Mouse (Mus musculus): ENCODE data around the gene Pax4. TPM values are rescaled to one million over a fixed set of nuclear protein-coding genes. Genes with fewer than 3 reads are reported as not detected.

The Pax4 gene
- polyA plus RNA-seq, 1 experiment: not detected

DNA sequence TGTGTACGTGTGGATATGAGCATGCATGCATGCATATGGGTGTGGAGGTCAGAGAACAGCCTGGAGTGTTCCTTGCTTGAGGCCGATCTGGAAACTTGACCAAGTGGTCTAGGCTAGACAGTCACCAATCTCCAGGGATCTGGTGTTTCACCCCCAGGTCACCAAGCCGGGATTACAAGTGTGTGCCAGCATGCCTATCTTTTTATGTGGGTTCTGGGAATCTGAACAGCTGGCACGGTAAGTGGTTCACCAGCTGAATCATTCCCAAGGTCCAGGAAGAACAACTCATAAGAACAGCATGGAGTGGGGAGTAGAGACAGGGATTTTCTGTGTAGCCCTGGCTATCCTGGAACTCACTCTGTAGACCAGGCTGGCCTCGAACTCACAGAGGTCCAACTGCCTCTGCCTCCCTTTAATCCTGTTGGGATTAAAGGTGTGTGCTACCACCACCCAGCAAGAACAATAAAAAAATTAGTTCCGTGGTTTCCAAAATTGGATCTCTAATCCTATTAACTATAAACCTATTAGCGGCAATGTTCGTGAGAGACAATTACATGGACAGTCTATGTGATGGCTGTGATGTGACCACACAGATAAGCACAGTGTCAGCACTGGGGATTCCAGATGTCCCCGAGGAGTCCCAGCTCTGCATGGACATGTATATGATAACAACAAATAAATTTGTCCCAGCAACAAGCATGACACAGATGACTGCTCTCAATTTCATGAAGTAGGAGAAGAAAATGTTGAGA lies 22.3 kb upstream of the Pax4 start:
- Histone ChIP-seq H3K27me3 (ENCODE audit: control insufficient read depth, insufficient read depth, low read length) (no peaks in the 10 kb centered on the region), H3K4me3 (ENCODE audit: control insufficient read depth, low read depth, low read length) (no peak overlapping the region), H3K27ac (ENCODE audit: control insufficient read depth, insufficient read depth, low read depth, low read length) (no peak overlapping the region), H3K4me1 (ENCODE audit: control insufficient read depth, insufficient read depth, low read length) (no peaks in the 10 kb centered on the region), H3K36me3 (ENCODE audit: control insufficient read depth, insufficient read depth, low read length) (no peaks in the 10 kb centered on the region)
- TF ChIP-seq POLR2A (IDR thresholded peaks at IDR 0.05; ENCODE audit: control insufficient read depth, low read depth, low read length) (no peak), CTCF (IDR thresholded peaks at IDR 0.05; ENCODE audit: control insufficient read depth, insufficient read depth, insufficient replicate concordance, low read depth, low read length) (no peak)

DNA sequence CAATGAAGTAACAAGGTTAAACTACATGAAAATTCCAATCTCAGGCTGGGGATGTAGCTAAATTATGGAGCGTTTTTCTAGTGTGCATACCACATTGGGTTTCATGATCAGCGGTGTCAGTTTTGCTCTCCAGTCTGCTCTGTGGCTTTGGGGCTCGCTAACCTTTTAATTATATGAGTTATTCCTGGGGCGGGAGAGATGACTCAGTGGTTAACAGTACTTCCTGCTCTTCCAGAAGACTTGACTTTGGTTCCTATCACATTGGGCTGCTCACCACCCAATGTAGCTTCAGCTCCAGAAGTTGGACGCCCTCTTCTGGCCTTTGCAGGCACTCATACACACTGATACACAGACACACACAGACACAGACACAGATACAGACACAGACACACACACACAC lies 21.5 kb upstream of the Pax4 start:
- H3K27ac ChIP-seq (ENCODE audit: control insufficient read depth, insufficient read depth, low read depth, low read length): no peak overlapping the region
- TF ChIP-seq POLR2A (IDR thresholded peaks at IDR 0.05; ENCODE audit: control insufficient read depth, low read depth, low read length): no peak
- TF ChIP-seq CTCF (IDR thresholded peaks at IDR 0.05; ENCODE audit: control insufficient read depth, insufficient read depth, insufficient replicate concordance, low read depth, low read length): no peak
- H3K36me3 ChIP-seq (ENCODE audit: control insufficient read depth, insufficient read depth, low read length): no peaks in the 10 kb centered on the region
- H3K4me3 ChIP-seq (ENCODE audit: control insufficient read depth, low read depth, low read length): no peak overlapping the region
- no peaks in the 10 kb centered on the region for H3K4me1 ChIP-seq (ENCODE audit: control insufficient read depth, insufficient read depth, low read length)
- H3K27me3 ChIP-seq (ENCODE audit: control insufficient read depth, insufficient read depth, low read length): no peaks in the 10 kb centered on the region

DNA sequence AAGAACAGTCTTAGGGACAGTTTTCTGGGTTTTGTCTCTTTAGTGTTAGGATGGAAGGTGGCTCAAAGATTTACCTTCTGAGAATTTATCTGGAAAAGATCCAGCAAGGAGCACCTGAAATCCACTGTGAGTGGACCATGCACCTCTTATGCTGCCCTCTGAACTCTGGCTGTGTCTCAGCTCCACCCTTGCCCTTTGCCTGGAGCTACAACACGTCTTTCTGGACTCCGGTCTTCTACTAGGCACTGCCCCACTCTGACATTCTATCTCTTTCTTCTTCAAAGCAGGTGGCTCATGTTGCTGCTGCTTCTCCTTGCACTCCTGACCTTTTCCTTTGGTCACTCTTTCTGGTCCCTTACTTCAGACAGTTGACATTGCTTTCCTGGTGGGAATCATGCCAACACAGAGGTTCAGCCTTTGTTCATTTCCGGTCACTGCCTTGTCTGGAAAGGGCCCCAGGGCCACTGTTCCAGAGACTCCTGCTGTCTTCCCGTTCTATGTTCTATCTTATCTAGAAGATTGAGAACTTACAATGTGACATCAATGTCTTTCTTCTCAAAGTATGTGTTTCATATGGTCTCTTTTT lies 21.0 kb upstream of the Pax4 start:
- Histone ChIP-seq H3K4me3 (ENCODE audit: control insufficient read depth, low read depth, low read length) (no peak overlapping the region), H3K27ac (ENCODE audit: control insufficient read depth, insufficient read depth, low read depth, low read length) (no peak overlapping the region), H3K27me3 (ENCODE audit: control insufficient read depth, insufficient read depth, low read length) (no peaks in the 10 kb centered on the region), H3K4me1 (ENCODE audit: control insufficient read depth, insufficient read depth, low read length) (no peaks in the 10 kb centered on the region), H3K36me3 (ENCODE audit: control insufficient read depth, insufficient read depth, low read length) (no peaks in the 10 kb centered on the region)
- no peak for TF ChIP-seq CTCF (IDR thresholded peaks at IDR 0.05; ENCODE audit: control insufficient read depth, insufficient read depth, insufficient replicate concordance, low read depth, low read length)
- no peak for TF ChIP-seq POLR2A (IDR thresholded peaks at IDR 0.05; ENCODE audit: control insufficient read depth, low read depth, low read length)

DNA sequence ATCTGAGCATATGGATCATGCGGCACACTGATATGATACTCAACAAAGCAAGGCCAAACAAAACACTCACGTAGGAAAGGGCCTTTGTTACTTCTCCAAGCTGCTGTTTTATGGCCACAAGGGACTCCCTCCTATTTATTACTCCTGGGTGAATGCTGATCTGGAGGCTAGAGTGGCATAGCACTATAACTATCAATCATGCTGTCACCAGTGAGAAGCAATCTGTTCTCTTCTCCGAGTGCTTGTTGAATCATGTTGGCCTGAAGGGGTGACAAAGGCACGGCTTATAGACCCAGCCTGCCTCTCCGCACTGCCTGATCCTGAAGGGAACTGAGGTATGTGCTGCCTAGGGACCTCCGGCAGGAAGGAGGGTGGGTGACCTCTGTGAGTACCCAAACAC lies 15.5 kb upstream of the Pax4 start:
- Histone ChIP-seq H3K27ac (ENCODE audit: control insufficient read depth, insufficient read depth, low read depth, low read length) (no peak overlapping the region), H3K27me3 (ENCODE audit: control insufficient read depth, insufficient read depth, low read length) (no peaks in the 10 kb centered on the region), H3K36me3 (ENCODE audit: control insufficient read depth, insufficient read depth, low read length) (no peaks in the 10 kb centered on the region), H3K4me1 (ENCODE audit: control insufficient read depth, insufficient read depth, low read length) (no peaks in the 10 kb centered on the region), H3K4me3 (ENCODE audit: control insufficient read depth, low read depth, low read length) (no peak overlapping the region)
- TF ChIP-seq POLR2A (IDR thresholded peaks at IDR 0.05; ENCODE audit: control insufficient read depth, low read depth, low read length) (no peak), CTCF (IDR thresholded peaks at IDR 0.05; ENCODE audit: control insufficient read depth, insufficient read depth, insufficient replicate concordance, low read depth, low read length) (no peak)

DNA sequence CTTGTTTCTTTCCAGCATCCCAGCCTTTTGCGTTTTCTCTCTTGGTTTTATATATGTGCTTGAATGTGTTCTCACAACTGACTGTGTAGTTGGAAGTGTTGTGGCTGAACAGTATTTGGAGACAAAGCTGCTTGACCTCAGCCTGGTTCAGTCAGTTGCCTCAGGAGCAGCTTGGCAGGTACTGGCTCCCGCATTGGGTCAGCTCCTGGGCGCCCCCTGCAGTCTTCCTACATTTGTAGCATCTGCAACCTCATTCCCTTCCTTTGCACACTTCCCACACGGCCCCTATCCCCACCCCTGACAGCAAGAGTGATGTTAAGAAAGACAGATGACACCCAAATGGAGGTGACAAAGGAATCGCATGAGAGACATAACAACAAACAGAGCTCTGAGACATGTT lies 11.4 kb upstream of the Pax4 start:
- Histone ChIP-seq H3K36me3 (ENCODE audit: control insufficient read depth, insufficient read depth, low read length) (no peaks in the 10 kb centered on the region), H3K4me1 (ENCODE audit: control insufficient read depth, insufficient read depth, low read length) (no peaks in the 10 kb centered on the region), H3K4me3 (ENCODE audit: control insufficient read depth, low read depth, low read length) (no peak overlapping the region), H3K27me3 (ENCODE audit: control insufficient read depth, insufficient read depth, low read length) (no peaks in the 10 kb centered on the region), H3K27ac (ENCODE audit: control insufficient read depth, insufficient read depth, low read depth, low read length) (no peak overlapping the region)
- peak; percentile 56; the same call in 1 of the 2 replicates for TF ChIP-seq CTCF (IDR thresholded peaks at IDR 0.05; ENCODE audit: control insufficient read depth, insufficient read depth, insufficient replicate concordance, low read depth, low read length)
- no peak for TF ChIP-seq POLR2A (IDR thresholded peaks at IDR 0.05; ENCODE audit: control insufficient read depth, low read depth, low read length)

DNA sequence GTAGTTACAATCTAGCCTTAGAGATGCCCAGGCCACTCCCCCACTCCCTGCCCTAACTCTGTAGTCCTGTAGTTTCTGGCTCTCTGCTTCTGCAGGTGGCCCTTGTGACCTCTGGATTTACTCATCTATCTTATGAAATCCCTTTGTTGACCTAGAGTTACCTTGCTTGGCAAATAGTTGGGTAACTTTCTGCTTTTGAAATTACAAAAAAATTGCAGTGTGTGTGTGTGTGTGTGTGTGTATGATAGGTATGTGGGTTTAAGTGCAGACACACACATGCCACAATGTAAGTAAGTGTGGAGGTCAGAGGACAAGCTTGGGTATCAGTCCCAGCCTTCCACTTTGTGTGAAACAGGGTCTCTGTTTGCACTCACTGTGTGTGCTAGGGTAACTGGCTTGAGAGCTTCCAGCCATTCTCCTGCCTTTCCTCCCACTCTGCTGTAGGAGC lies 10.1 kb upstream of the Pax4 start:
- Histone ChIP-seq H3K27me3 (ENCODE audit: control insufficient read depth, insufficient read depth, low read length) (no peaks in the 10 kb centered on the region), H3K36me3 (ENCODE audit: control insufficient read depth, insufficient read depth, low read length) (no peaks in the 10 kb centered on the region), H3K4me3 (ENCODE audit: control insufficient read depth, low read depth, low read length) (no peak overlapping the region), H3K4me1 (ENCODE audit: control insufficient read depth, insufficient read depth, low read length) (no peaks in the 10 kb centered on the region), H3K27ac (ENCODE audit: control insufficient read depth, insufficient read depth, low read depth, low read length) (no peak overlapping the region)
- TF ChIP-seq CTCF (IDR thresholded peaks at IDR 0.05; ENCODE audit: control insufficient read depth, insufficient read depth, insufficient replicate concordance, low read depth, low read length): no peak
- TF ChIP-seq POLR2A (IDR thresholded peaks at IDR 0.05; ENCODE audit: control insufficient read depth, low read depth, low read length): no peak

DNA sequence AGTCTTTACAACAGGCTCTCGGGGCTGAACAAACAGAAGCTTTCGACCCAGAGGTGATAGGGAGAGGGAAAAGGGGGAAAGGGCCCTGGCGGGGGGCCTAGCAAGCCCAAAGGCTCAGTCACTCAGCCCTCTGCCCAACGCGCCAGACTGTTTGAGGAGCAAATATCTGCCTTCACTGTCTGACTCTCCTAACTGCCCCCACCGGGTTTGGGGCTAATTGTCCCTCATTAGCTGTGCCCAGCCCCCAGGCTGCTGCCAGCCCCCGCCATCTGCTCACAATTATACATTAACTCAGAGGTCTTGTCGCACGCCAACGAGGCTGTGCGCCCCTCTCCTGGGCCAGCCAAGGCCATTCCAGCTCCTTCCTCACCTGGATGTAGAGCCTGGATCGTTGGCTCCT lies 1.8 kb upstream of the Pax4 start:
- no peaks in the 10 kb centered on the region for H3K4me1 ChIP-seq (ENCODE audit: control insufficient read depth, insufficient read depth, low read length)
- TF ChIP-seq POLR2A (IDR thresholded peaks at IDR 0.05; ENCODE audit: control insufficient read depth, low read depth, low read length) (no peak), CTCF (IDR thresholded peaks at IDR 0.05; ENCODE audit: control insufficient read depth, insufficient read depth, insufficient replicate concordance, low read depth, low read length) (no peak)
- H3K36me3 ChIP-seq (ENCODE audit: control insufficient read depth, insufficient read depth, low read length): no peaks in the 10 kb centered on the region
- H3K4me3 ChIP-seq (ENCODE audit: control insufficient read depth, low read depth, low read length): no peak overlapping the region
- H3K27me3 ChIP-seq (ENCODE audit: control insufficient read depth, insufficient read depth, low read length): no peaks in the 10 kb centered on the region
- no peak overlapping the region for H3K27ac ChIP-seq (ENCODE audit: control insufficient read depth, insufficient read depth, low read depth, low read length)

Data from testis, adult 2 months (tissue).